Mouse (Mus musculus) liver, embryonic 15.5 days (tissue): ENCODE measurements at regions not wholly inside any gene's neighbourhood (a gene's known extent, or its start where the extent isn't known, plus 50 kb on each side); places are given as distances from the start of the nearest gene placed in this dataset.

Source experiments
- ATAC-seq: fragments of 200-750 bp; cut with Nextera tagmentation; 2 replicates; pipeline ENCODE4 v1.8.0; 2017; ENCODE audit warnings: moderate number of reproducible peaks, mild to moderate bottlenecking, moderate library complexity; ENCODE audit not compliant: insufficient read depth
- H3K27ac ChIP-seq: fragments of 300-500 bp; sonication (generic); replicated peaks from 2 replicates; pipeline ENCODE4 v1.5.1; 2015; ENCODE audit warnings: mild to moderate bottlenecking, inconsistent platforms
- H3K27me3 ChIP-seq: fragments of 300-500 bp; sonication (generic); 2 replicates; pipeline ENCODE4 v1.6.1; 2015; ENCODE audit warnings: mild to moderate bottlenecking, inconsistent platforms
- H3K36me3 ChIP-seq: fragments of 300-500 bp; sonication (generic); replicated peaks from 2 replicates; pipeline ENCODE4 v1.6.1; 2015; ENCODE audit warnings: moderate library complexity, mild to moderate bottlenecking, inconsistent platforms
- H3K4me1 ChIP-seq: fragments of 300-500 bp; sonication (generic); replicated peaks from 2 replicates; pipeline ENCODE4 v1.6.1; 2015; ENCODE audit warnings: inconsistent platforms
- H3K4me2 ChIP-seq: fragments of 300-500 bp; sonication (generic); 2 replicates; pipeline ENCODE4 v1.6.1; 2015; ENCODE audit warnings: moderate library complexity, mild to moderate bottlenecking, inconsistent platforms
- H3K4me3 ChIP-seq: fragments of 300-500 bp; sonication (generic); replicated peaks from 2 replicates; pipeline ENCODE4 v1.5.1; 2015; ENCODE audit warnings: mild to moderate bottlenecking, inconsistent platforms
- H3K9ac ChIP-seq: fragments of 300-500 bp; sonication (generic); 2 replicates; pipeline ENCODE4 v1.6.1; 2015; ENCODE audit warnings: moderate library complexity, mild to moderate bottlenecking, inconsistent platforms
- H3K9me3 ChIP-seq: fragments of 300-500 bp; sonication (generic); replicated peaks from 2 replicates; pipeline ENCODE4 v1.6.1; 2016; ENCODE audit warnings: inconsistent platforms
- WGBS: fragments of 180-500 bp; shearing (Covaris S2); methylation state at CpG from one replicate; pipeline ENCODE4 v1.1.7; 2015; ENCODE audit warnings: mixed read lengths; ENCODE audit not compliant: insufficient replicate concordance; 5-methylcytosine and 5-hydroxymethylcytosine counted together

GRCm38 (mm10) chr2:116942321-116942791 is 63.9 kb downstream of the Tmco5 start:
- Histone ChIP-seq H3K27ac (no peak overlapping the region), H3K36me3 (no peaks in the 10 kb centered on the region), H3K9me3 (no peaks in the 10 kb centered on the region), H3K4me3 (no peak overlapping the region), H3K9ac (no peak overlapping the region), H3K4me1 (0 out of 2 replicates have a peak, but pooled peaks cover 3% of the 10 kb centered on the region), H3K27me3 (no peaks in the 10 kb centered on the region), H3K4me2 (no peak overlapping the region)
- WGBS = 20% methylated on average over 8 of the region's 8 CpGs
- ATAC-seq = peak; percentile 37; the same call in 1 of the 2 replicates

DNA sequence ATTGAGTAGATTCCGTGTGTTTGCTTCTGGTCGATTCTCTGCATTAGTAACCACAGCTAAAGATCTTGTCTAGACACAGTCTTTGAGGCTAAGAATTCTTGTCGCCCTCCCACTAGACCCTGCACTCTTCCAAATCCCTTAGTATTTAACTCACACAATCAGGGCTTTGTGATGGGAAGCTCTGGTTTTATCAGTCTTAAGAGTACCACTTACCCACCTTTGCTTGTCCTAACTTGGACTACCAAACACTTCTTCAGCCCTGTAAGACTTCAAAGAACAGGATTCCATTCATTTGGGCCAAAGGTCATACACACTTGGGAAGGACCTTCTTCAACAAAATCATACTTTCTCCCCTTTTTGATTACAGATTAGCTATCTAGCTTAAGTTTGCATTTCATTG is 70.0 kb downstream of the Tmco5 start:
- Histone ChIP-seq H3K4me1 (no peaks in the 10 kb centered on the region), H3K27me3 (no peaks in the 10 kb centered on the region), H3K4me2 (no peak overlapping the region), H3K36me3 (no peaks in the 10 kb centered on the region), H3K9ac (no peak overlapping the region), H3K9me3 (no peaks in the 10 kb centered on the region), H3K4me3 (no peak overlapping the region), H3K27ac (no peak overlapping the region)
- no peak for ATAC-seq
- 57% methylated on average over 3 of the region's 3 CpGs for WGBS

DNA sequence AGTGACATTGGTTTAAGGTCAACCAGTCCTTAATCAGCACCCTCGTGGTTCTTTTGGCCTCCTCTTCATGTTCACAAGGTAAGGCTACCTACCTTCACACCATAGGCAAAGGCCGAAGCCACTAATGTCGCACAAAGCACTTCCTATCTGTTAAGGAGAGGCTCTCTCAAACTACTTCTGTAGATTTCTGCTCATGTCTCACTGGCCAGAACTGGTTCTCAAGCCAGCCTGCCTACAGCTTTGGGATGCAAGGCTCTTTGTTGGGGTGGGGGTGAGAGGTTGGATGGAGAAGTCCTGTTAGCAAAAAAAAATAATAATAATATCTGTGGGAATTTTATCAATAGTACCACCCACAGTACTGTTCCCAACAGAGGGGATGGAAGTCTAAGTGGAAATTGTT is 71.2 kb downstream of the Tmco5 start:
- no peaks in the 10 kb centered on the region for H3K27me3 ChIP-seq
- 60% methylated on average over 3 of the region's 3 CpGs for whole genome bisulfite sequencing
- H3K27ac ChIP-seq = no peak overlapping the region
- H3K4me3 ChIP-seq = no peak overlapping the region
- H3K9ac ChIP-seq = no peak overlapping the region
- H3K36me3 ChIP-seq = no peaks in the 10 kb centered on the region
- no peak for ATAC-seq
- H3K4me2 ChIP-seq = no peak overlapping the region
- H3K4me1 ChIP-seq = no peaks in the 10 kb centered on the region
- no peaks in the 10 kb centered on the region for H3K9me3 ChIP-seq

GRCm38 (mm10) chr2:116950154-116950553 is 71.7 kb downstream of the Tmco5 start:
- no peaks in the 10 kb centered on the region for H3K4me1 ChIP-seq
- no peak for ATAC-seq
- WGBS = 86% methylated on average over 5 of the region's 5 CpGs

DNA sequence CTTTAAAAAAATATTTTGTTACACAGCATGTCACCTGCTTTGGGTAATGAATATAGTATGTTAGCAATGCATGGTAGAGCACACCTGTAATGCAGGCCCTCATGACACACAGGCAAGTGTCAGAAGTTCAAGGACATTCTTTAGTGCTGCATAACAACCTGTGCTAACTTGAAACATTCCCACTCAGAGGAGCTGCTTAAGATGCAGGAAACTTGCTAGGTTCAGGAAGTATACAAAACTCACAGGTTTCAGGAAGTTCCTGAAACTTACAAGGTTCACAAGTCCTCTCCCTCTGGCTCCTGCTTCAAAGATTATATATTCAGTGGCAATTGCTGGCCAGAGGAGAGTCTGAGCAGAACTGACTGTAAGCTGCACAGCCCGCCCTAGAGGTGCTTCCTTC is 73.0 kb downstream of the Tmco5 start:
- Histone ChIP-seq H3K36me3 (no peaks in the 10 kb centered on the region), H3K9ac (no peak overlapping the region), H3K4me3 (no peak overlapping the region), H3K4me2 (no peak overlapping the region), H3K4me1 (no peaks in the 10 kb centered on the region), H3K27ac (no peak overlapping the region), H3K27me3 (no peaks in the 10 kb centered on the region), H3K9me3 (no peaks in the 10 kb centered on the region)
- no peak for ATAC-seq
- 57% methylated on average over 1 of the region's 1 CpGs for WGBS

More at GRCm38 (mm10) chr2:116950154-116950553, 71.7 kb downstream of the Tmco5 start:
- no peak overlapping the region for H3K9ac ChIP-seq
- H3K4me3 ChIP-seq = no peak overlapping the region
- no peak overlapping the region for H3K27ac ChIP-seq
- H3K4me2 ChIP-seq = no peak overlapping the region
- H3K36me3 ChIP-seq = no peaks in the 10 kb centered on the region
- H3K27me3 ChIP-seq = no peaks in the 10 kb centered on the region
- no peaks in the 10 kb centered on the region for H3K9me3 ChIP-seq

- Histone ChIP-seq H3K9me3 (no peaks in the 10 kb centered on the region), H3K27me3 (no peaks in the 10 kb centered on the region), H3K4me2 (no peak overlapping the region), H3K4me1 (no peaks in the 10 kb centered on the region), H3K27ac (no peak overlapping the region), H3K9ac (no peak overlapping the region), H3K36me3 (no peaks in the 10 kb centered on the region), H3K4me3 (no peak overlapping the region)
- WGBS = 77% methylated on average over 7 of the region's 7 CpGs
- ATAC-seq = no peak
Observed at GRCm38 (mm10) chr2:116954280-116954679, 75.8 kb downstream of the Tmco5 start.

- ATAC-seq = no peak
- no peaks in the 10 kb centered on the region for H3K36me3 ChIP-seq
- H3K27ac ChIP-seq = no peak overlapping the region
- H3K4me3 ChIP-seq = no peak overlapping the region
- WGBS = 71% methylated on average over 4 of the region's 4 CpGs
- no peaks in the 10 kb centered on the region for H3K9me3 ChIP-seq
- no peaks in the 10 kb centered on the region for H3K4me1 ChIP-seq
- no peaks in the 10 kb centered on the region for H3K27me3 ChIP-seq
- H3K4me2 ChIP-seq = no peak overlapping the region
- no peak overlapping the region for H3K9ac ChIP-seq
Observed at GRCm38 (mm10) chr2:116954896-116955295, 76.4 kb downstream of the Tmco5 start.

DNA sequence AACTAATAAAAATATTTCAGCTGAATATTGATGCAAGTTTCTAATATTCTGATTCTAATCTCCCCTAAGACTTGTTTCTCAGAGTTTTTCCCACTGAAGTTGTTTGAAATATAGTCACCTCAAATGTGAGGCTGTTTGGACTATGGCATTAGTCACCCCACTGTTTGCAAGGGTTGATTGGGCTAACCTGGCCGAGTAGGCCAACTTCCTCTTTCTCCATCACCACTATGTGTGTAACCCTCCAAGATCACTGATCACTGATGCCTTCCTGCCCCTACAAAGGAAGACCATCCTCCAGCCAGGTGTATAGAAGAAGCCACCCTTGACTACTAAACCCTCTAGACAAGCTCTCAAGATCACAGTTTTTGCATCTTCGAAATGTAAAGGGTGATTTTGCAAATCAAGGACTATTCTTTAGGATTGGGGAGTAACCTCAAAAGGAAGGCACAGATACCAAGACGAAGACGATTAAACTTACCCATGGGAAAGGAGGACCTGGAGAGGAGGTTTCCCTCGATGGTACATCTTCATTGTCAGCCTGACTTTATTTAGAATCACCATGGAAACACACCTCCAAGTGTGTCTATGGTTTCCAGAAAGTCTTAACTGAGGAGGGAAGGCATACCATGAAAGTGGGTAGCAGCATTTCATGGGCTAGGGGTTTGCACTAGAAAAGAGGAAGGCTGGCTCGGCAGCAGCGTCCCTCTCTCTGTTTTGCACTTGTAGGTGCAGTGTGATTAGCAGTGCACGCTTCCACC is 84.8 kb downstream of the Tmco5 start:
- 46% methylated on average over 8 of the region's 8 CpGs for WGBS
- Histone ChIP-seq H3K27ac (no peak overlapping the region), H3K4me2 (no peak overlapping the region), H3K9me3 (no peaks in the 10 kb centered on the region), H3K27me3 (no peaks in the 10 kb centered on the region), H3K4me3 (no peak overlapping the region), H3K4me1 (no peaks in the 10 kb centered on the region), H3K9ac (no peak overlapping the region), H3K36me3 (no peaks in the 10 kb centered on the region)
- ATAC-seq = no peak

- no peaks in the 10 kb centered on the region for H3K36me3 ChIP-seq
- 80% methylated on average over 1 of the region's 1 CpGs for WGBS
- no peak overlapping the region for H3K4me2 ChIP-seq
- H3K4me3 ChIP-seq = no peak overlapping the region
- ATAC-seq = no peak
- H3K27me3 ChIP-seq = no peaks in the 10 kb centered on the region
- no peaks in the 10 kb centered on the region for H3K4me1 ChIP-seq
- no peak overlapping the region for H3K9ac ChIP-seq
- H3K9me3 ChIP-seq = no peaks in the 10 kb centered on the region
- no peak overlapping the region for H3K27ac ChIP-seq
Observed at GRCm38 (mm10) chr2:116966266-116966665, 87.8 kb downstream of the Tmco5 start.

DNA sequence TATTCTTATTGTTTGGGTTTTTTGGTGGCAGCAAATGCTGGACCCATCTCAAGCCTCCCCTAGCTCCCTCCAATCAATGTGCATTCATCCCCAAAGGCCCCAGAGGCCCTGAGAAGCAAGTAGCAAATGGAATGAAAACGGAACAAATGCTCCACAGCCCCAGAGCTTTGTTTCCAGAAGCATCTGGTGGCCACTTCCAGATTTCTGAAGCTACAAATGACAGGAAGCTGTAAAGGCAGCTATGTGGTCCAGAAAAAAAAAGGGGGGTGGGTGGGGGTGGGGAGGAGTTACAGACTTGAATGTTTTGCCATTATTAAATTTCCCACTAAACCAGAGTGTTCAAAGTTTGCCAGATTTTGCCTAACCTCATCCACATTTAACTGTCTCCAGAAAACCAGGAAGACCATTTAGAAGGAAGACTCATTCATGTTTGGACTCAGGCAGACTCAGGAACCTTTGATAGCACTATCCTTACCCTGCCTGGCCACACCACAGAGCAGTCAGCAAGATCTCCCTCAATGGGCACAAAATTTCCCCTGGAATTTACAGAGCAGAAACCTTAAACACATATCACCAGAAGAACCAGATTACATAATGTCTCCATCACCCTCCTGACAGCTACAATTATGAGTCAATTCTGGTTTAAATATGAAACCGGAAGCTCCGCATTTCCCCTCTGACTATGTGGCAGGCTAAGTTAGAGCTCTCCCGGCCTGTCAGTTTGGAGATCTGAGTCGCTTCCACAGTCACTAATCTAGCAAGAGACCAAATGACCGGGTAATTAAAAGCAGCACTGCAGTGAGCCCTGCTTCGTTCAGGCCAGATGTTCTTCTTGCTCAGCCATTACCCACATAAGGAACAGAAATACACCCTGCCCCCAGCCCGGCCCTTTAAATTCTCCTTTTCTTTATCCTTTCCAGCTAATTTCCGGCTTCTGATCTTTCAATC is 93.4 kb downstream of the Tmco5 start:
- Histone ChIP-seq H3K4me2 (peak overlapping the region; percentile 48), H3K9me3 (no peaks in the 10 kb centered on the region), H3K4me1 (peaks cover 8% of the 10 kb centered on the region), H3K9ac (no peak overlapping the region), H3K27me3 (peaks cover 31% of the 10 kb centered on the region), H3K36me3 (no peaks in the 10 kb centered on the region), H3K4me3 (no peak overlapping the region; the same call in 1 of the 2 replicates), H3K27ac (0 out of 2 replicates have a peak overlapping the region, but pooled peaks have one; percentile 48)
- WGBS = 14% methylated on average over 9 of the region's 9 CpGs
- peak; percentile 32; the same call in 1 of the 2 replicates for ATAC-seq

DNA sequence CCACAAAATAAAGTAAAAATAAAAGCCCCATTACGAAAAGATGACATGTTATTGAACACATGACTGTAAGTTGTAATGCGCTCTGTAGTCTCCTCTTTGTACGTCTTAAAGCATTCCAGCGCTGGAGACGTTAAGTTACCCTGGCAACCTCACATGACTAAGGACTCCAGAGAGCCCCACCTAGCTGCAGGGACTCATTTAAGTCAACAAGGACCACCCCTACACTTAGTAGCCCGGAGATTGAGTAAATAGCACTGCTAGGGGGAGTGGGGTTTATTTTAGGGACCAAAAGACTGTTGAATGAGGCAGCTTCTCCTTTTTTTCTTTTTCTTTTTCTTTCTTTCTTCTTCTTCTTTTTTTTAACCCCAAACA is 94.1 kb downstream of the Tmco5 start:
- 8% methylated on average over 6 of the region's 6 CpGs for WGBS
- no peaks in the 10 kb centered on the region for H3K36me3 ChIP-seq
- ATAC-seq = no peak
- peak overlapping the region; percentile 48 for H3K4me2 ChIP-seq
- no peak overlapping the region; the same call in 1 of the 2 replicates for H3K4me3 ChIP-seq
- no peak overlapping the region for H3K9ac ChIP-seq
- H3K27ac ChIP-seq = 0 out of 2 replicates have a peak overlapping the region, but pooled peaks have one; percentile 48
- peaks cover 11% of the 10 kb centered on the region for H3K4me1 ChIP-seq
- H3K27me3 ChIP-seq = peaks cover 36% of the 10 kb centered on the region
- H3K9me3 ChIP-seq = no peaks in the 10 kb centered on the region
